Mouse (Mus musculus) liver, embryonic 11.5 days (tissue): ENCODE results near the gene Ptgds. TPM values are rescaled to one million over a fixed set of nuclear protein-coding genes. Genes with fewer than 3 reads are reported as not detected.

Experiments used
- ATAC-seq: fragments of 200-750 bp; cut with Nextera tagmentation; replicated peaks from 2 replicates; pipeline ENCODE4 v1.8.0; 2017; ENCODE audit warnings: moderate number of reproducible peaks, mild to moderate bottlenecking, moderate TSS enrichment, moderate library complexity; ENCODE audit not compliant: low FRiP score
- DNase-seq: peaks from one replicate; pipeline ENCODE4 v3.0.0-alpha.2; 2017; ENCODE audit warnings: low spot score
- H3K27ac ChIP-seq: fragments of 300-500 bp; sonication (generic); 2 replicates; pipeline ENCODE4 v1.5.1; 2014; ENCODE audit warnings: mild to moderate bottlenecking, low read depth, low read length, control low read depth
- H3K27me3 ChIP-seq: fragments of 300-500 bp; sonication (generic); replicated peaks from 2 replicates; pipeline ENCODE4 v1.6.1; 2014; ENCODE audit warnings: low read length, mixed read lengths; ENCODE audit not compliant: control insufficient read depth, insufficient read depth
- H3K36me3 ChIP-seq: fragments of 300-500 bp; sonication (generic); 2 replicates; pipeline ENCODE4 v1.6.1; 2014; ENCODE audit warnings: mild to moderate bottlenecking, low read length, moderate library complexity, mixed read lengths; ENCODE audit not compliant: control insufficient read depth, insufficient read depth
- H3K4me1 ChIP-seq: fragments of 300-500 bp; sonication (generic); replicated peaks from 2 replicates; pipeline ENCODE4 v1.6.1; 2014; ENCODE audit warnings: low read length, mixed read lengths; ENCODE audit not compliant: control insufficient read depth, insufficient read depth
- H3K4me2 ChIP-seq: fragments of 300-500 bp; sonication (generic); 2 replicates; pipeline ENCODE4 v1.6.1; 2014; ENCODE audit warnings: mild to moderate bottlenecking, control low read depth, moderate library complexity
- H3K4me3 ChIP-seq: fragments of 300-500 bp; sonication (generic); 2 replicates; pipeline ENCODE4 v1.5.1; 2014; ENCODE audit warnings: low read depth, low read length, control low read depth
- H3K9ac ChIP-seq: fragments of 300-500 bp; sonication (generic); 2 replicates; pipeline ENCODE4 v1.6.1; 2014; ENCODE audit warnings: low read depth, low read length, control low read depth
- H3K9me3 ChIP-seq: fragments of 300-500 bp; sonication (generic); 2 replicates; pipeline ENCODE4 v1.6.1; 2016; ENCODE audit warnings: low read length, inconsistent platforms, mixed read lengths; ENCODE audit not compliant: control insufficient read depth
- WGBS: fragments of 180-500 bp; shearing (Covaris S2); extraction: QIAGEN DNeasy Blood & Tissue Kit; methylation state at CpG from one replicate; pipeline ENCODE4 v1.1.7; 2014; 5-methylcytosine and 5-hydroxymethylcytosine counted together
- polyA plus RNA-seq: library from polyadenylated mRNA; unstranded; fragments of >200 nt; fragmentation: Nextera tagmentation; extraction: Ambion mirVana; gene quantifications from 2 replicates; pipeline ENCODE4 v1.2.1, GENCODE M21; 2014

Ptgds gene
- polyA plus RNA-seq, 1 experiment from 2014 or later = not detected

- Histone ChIP-seq H3K4me3 (no peak overlapping the region), H3K9ac (no peak overlapping the region), H3K4me2 (no peak overlapping the region), H3K36me3 (no peaks in the 10 kb centered on the region), H3K4me1 (0 out of 2 replicates have a peak, but pooled peaks cover 3% of the 10 kb centered on the region), H3K27me3 (no peaks in the 10 kb centered on the region), H3K27ac (no peak overlapping the region), H3K9me3 (no peaks in the 10 kb centered on the region)
- WGBS = 59% methylated on average over 6 of the region's 6 CpGs
- no peak for ATAC-seq
- DNase-seq = no peak
Observed at GRCm38 (mm10) chr2:25487965-25488670, 18.3 kb upstream of the Ptgds start.

GRCm38 (mm10) chr2:25484901-25485647 is 15.2 kb upstream of the Ptgds start:
- ATAC-seq = peak; percentile 63
- Histone ChIP-seq H3K4me1 (0 out of 2 replicates have a peak, but pooled peaks cover 3% of the 10 kb centered on the region), H3K4me2 (no peak overlapping the region; the same call in 1 of the 2 replicates), H3K4me3 (no peak overlapping the region), H3K9me3 (no peaks in the 10 kb centered on the region), H3K27me3 (no peaks in the 10 kb centered on the region; the same call in 1 of the 2 replicates), H3K27ac (peak overlapping the region; percentile 56), H3K36me3 (no peaks in the 10 kb centered on the region), H3K9ac (no peak overlapping the region)
- DNase-seq = no peak
- 58% methylated on average over 11 of the region's 11 CpGs for WGBS

GRCm38 (mm10) chr2:25482969-25483368 is 13.1 kb upstream of the Ptgds start:
- no peak overlapping the region for H3K4me2 ChIP-seq
- DNase-seq = no peak
- WGBS = 15% methylated on average over 7 of the region's 7 CpGs

GRCm38 (mm10) chr2:25480541-25480940 is 10.7 kb upstream of the Ptgds start:
- no peak overlapping the region for H3K9ac ChIP-seq
- 71% methylated on average over 1 of the region's 1 CpGs for WGBS
- H3K4me1 ChIP-seq = 0 out of 2 replicates have a peak, but pooled peaks cover 2% of the 10 kb centered on the region
- H3K27ac ChIP-seq = no peak overlapping the region
- no peak for DNase-seq
- no peak overlapping the region for H3K4me3 ChIP-seq
- no peak for ATAC-seq
- H3K9me3 ChIP-seq = no peaks in the 10 kb centered on the region
- no peak overlapping the region for H3K4me2 ChIP-seq
- H3K27me3 ChIP-seq = no peaks in the 10 kb centered on the region; the same call in 1 of the 2 replicates
- no peaks in the 10 kb centered on the region for H3K36me3 ChIP-seq

More at GRCm38 (mm10) chr2:25482969-25483368, 13.1 kb upstream of the Ptgds start:
- ATAC-seq = no peak
- Histone ChIP-seq H3K9me3 (no peaks in the 10 kb centered on the region), H3K4me1 (0 out of 2 replicates have a peak, but pooled peaks cover 3% of the 10 kb centered on the region), H3K9ac (no peak overlapping the region), H3K27me3 (no peaks in the 10 kb centered on the region; the same call in 1 of the 2 replicates), H3K4me3 (no peak overlapping the region), H3K27ac (no peak overlapping the region), H3K36me3 (no peaks in the 10 kb centered on the region)

- no peak overlapping the region for H3K27ac ChIP-seq
- no peak for ATAC-seq
- no peak overlapping the region for H3K4me3 ChIP-seq
- no peaks in the 10 kb centered on the region; the same call in 1 of the 2 replicates for H3K27me3 ChIP-seq
- H3K4me2 ChIP-seq = no peak overlapping the region
- H3K36me3 ChIP-seq = no peaks in the 10 kb centered on the region
- no peak overlapping the region for H3K9ac ChIP-seq
- H3K4me1 ChIP-seq = no peaks in the 10 kb centered on the region
- 61% methylated on average over 10 of the region's 10 CpGs for WGBS
- H3K9me3 ChIP-seq = no peaks in the 10 kb centered on the region
- DNase-seq = no peak
Observed at GRCm38 (mm10) chr2:25479551-25480311, 9.9 kb upstream of the Ptgds start.

- Histone ChIP-seq H3K4me2 (no peak overlapping the region), H3K4me1 (no peaks in the 10 kb centered on the region), H3K27ac (no peak overlapping the region), H3K27me3 (no peaks in the 10 kb centered on the region; the same call in 1 of the 2 replicates), H3K9ac (no peak overlapping the region), H3K9me3 (no peaks in the 10 kb centered on the region), H3K4me3 (no peak overlapping the region), H3K36me3 (no peaks in the 10 kb centered on the region)
- ATAC-seq = no peak
- no peak for DNase-seq
- WGBS = 85% methylated on average over 3 of the region's 3 CpGs
Observed at GRCm38 (mm10) chr2:25477967-25478675, 8.3 kb upstream of the Ptgds start.

GRCm38 (mm10) chr2:25477541-25477940 is 7.7 kb upstream of the Ptgds start:
- Histone ChIP-seq H3K9ac (no peak overlapping the region), H3K9me3 (no peaks in the 10 kb centered on the region), H3K4me2 (no peak overlapping the region), H3K4me3 (no peak overlapping the region), H3K27me3 (no peaks in the 10 kb centered on the region; the same call in 1 of the 2 replicates), H3K4me1 (no peaks in the 10 kb centered on the region), H3K36me3 (no peaks in the 10 kb centered on the region), H3K27ac (no peak overlapping the region)
- DNase-seq (no peak), ATAC-seq (no peak)
- 82% methylated on average over 8 of the region's 8 CpGs for WGBS

- ATAC-seq (no peak), DNase-seq (no peak)
- H3K4me1 ChIP-seq = no peaks in the 10 kb centered on the region
- no peaks in the 10 kb centered on the region; the same call in 1 of the 2 replicates for H3K27me3 ChIP-seq
- H3K4me2 ChIP-seq = no peak overlapping the region
- no peaks in the 10 kb centered on the region for H3K9me3 ChIP-seq
- no peak overlapping the region for H3K27ac ChIP-seq
- no peak overlapping the region for H3K9ac ChIP-seq
- no peaks in the 10 kb centered on the region for H3K36me3 ChIP-seq
- H3K4me3 ChIP-seq = no peak overlapping the region
- WGBS = 72% methylated on average over 2 of the region's 2 CpGs
Observed at GRCm38 (mm10) chr2:25472550-25472949, 2.7 kb upstream of the Ptgds start.
